Mouse (Mus musculus): ENCODE data around the gene Stat6.

Gene Stat6

GRCm38 (mm10) chr10:127642772-127643552 lies at the start of gene Stat6:
Stat6 (plus strand) TSS chr10:127642986.
- POLR2A ChIA-PET: interaction anchor here in 3 of 4 experiments (0.6 to 4.6 kb wide), 62 partner anchors 9 to 545 kb away, joined by 3 to 57 read pairs (median 5); partner anchors contain the start of genes Nab2 (in 3 of the 3), Lrp1 (in 2 of the 3), Nemp1 (in 2 of the 3) and Atp5b (in 1 of the 3)
- CTCF ChIA-PET: interaction anchor here (0.5 to 3.1 kb wide), 69 partner anchors 8 to 782 kb away, joined by 3 to 37 read pairs (median 5); partner anchors contain the start of genes Lrp1 (in 3 of the 4), Nab2 (in 3 of the 4), Myo1a (in 2 of the 4) and Cnpy2 (in 1 of the 4)

GRCm38 (mm10) chr10:127594405-127594804 lies 48.4 kb upstream of the Stat6 start:
- CTCF ChIA-PET: interaction anchor here in 1 of 4 experiments (2.4 kb wide), 1 partner anchor 28 kb away, joined by 7 read pairs; the partner anchor contains the start of gene Lrp1

GRCm38 (mm10) chr10:127594930-127595715 lies 47.7 kb upstream of the Stat6 start:
- ChIA-PET CTCF (interaction anchor here in 2 of 4 experiments (0.6 to 0.9 kb wide), 3 partner anchors 31 to 82 kb away, joined by 3 read pairs; no protein-coding TSS in a partner anchor), POLR2A (interaction anchor here in 3 of 4 experiments (0.6 to 1.8 kb wide), 7 partner anchors 9 to 35 kb away, joined by 3 to 5 read pairs (median 4); partner anchors contain the start of gene Lrp1 (in 1 of the 3))

More at GRCm38 (mm10) chr10:127594405-127594804, 48.4 kb upstream of the Stat6 start:
- POLR2A ChIA-PET: interaction anchor here in 3 of 4 experiments (0.6 to 1.8 kb wide), 5 partner anchors 10 to 34 kb away, joined by 3 to 4 read pairs (median 4); partner anchors contain the start of gene Lrp1 (in 1 of the 3)

GRCm38 (mm10) chr10:127596321-127596941 lies 46.4 kb upstream of the Stat6 start:
- ChIA-PET CTCF (interaction anchor here in 3 of 4 experiments (0.6 to 1.4 kb wide), 4 partner anchors 20 to 60 kb away, joined by 3 to 7 read pairs (median 3); no protein-coding TSS in a partner anchor), POLR2A (interaction anchor here in 2 of 4 experiments (0.9 to 4.7 kb wide), 6 partner anchors 10 to 25 kb away, joined by 3 to 22 read pairs (median 4); partner anchors contain the start of gene Lrp1 (in 2 of the 2))

- ChIA-PET POLR2A (interaction anchor here in 2 of 4 experiments (1.2 to 4.7 kb wide), 5 partner anchors 9 to 25 kb away, joined by 3 to 22 read pairs (median 6); partner anchors contain the start of gene Lrp1 (in 2 of the 2)), CTCF (interaction anchor here in 2 of 4 experiments (1.3 to 1.4 kb wide), 2 partner anchors 24 to 29 kb away, joined by 3 read pairs; no protein-coding TSS in a partner anchor)
Observed at GRCm38 (mm10) chr10:127597311-127597901, 45.4 kb upstream of the Stat6 start.

GRCm38 (mm10) chr10:127598607-127599006 lies 44.2 kb upstream of the Stat6 start:
- POLR2A ChIA-PET: interaction anchor here in 3 of 4 experiments (0.8 to 4.7 kb wide), 8 partner anchors 11 to 69 kb away, joined by 3 to 23 read pairs (median 3); partner anchors contain the start of genes Lrp1 (in 3 of the 3) and Nab2 (in 1 of the 3)
- CTCF ChIA-PET: interaction anchor here in 3 of 4 experiments (1.0 to 1.4 kb wide), 6 partner anchors 9 to 86 kb away, joined by 3 read pairs; no protein-coding TSS in a partner anchor

GRCm38 (mm10) chr10:127599252-127599651 lies 43.5 kb upstream of the Stat6 start:
- CTCF ChIA-PET: interaction anchor here in 3 of 4 experiments (1.0 to 1.4 kb wide), 6 partner anchors 9 to 86 kb away, joined by 3 read pairs; no protein-coding TSS in a partner anchor
- POLR2A ChIA-PET: interaction anchor here (0.6 to 4.7 kb wide), 10 partner anchors 8 to 69 kb away, joined by 3 to 23 read pairs (median 4); partner anchors contain the start of genes Lrp1 (in 2 of the 4) and Nab2 (in 1 of the 4)

GRCm38 (mm10) chr10:127599779-127600541 lies 42.8 kb upstream of the Stat6 start:
- POLR2A ChIA-PET: interaction anchor here in 3 of 4 experiments (0.6 to 4.7 kb wide), 9 partner anchors 9 to 68 kb away, joined by 3 to 23 read pairs (median 5); partner anchors contain the start of genes Lrp1 (in 1 of the 3) and Nab2 (in 1 of the 3)
- CTCF ChIA-PET: interaction anchor here (0.6 to 1.4 kb wide), 6 partner anchors 10 to 43 kb away, joined by 3 to 4 read pairs (median 3); no protein-coding TSS in a partner anchor

- ChIA-PET CTCF (no interaction called here), POLR2A (interaction anchor here in 1 of 4 experiments (2.9 kb wide), 1 partner anchor 11 kb away, joined by 8 read pairs; no protein-coding TSS in a partner anchor)
Observed at GRCm38 (mm10) chr10:127602194-127602593, 40.6 kb upstream of the Stat6 start.

- CTCF ChIA-PET: interaction anchor here in 3 of 4 experiments (0.6 to 2.1 kb wide), 3 partner anchors 17 to 34 kb away, joined by 3 to 8 read pairs (median 4); partner anchors contain the start of gene Lrp1 (in 1 of the 3)
- POLR2A ChIA-PET: interaction anchor here in 3 of 4 experiments (0.7 to 8.0 kb wide), 8 partner anchors 9 to 39 kb away, joined by 3 to 87 read pairs (median 4); partner anchors contain the start of gene Lrp1 (in 1 of the 3)
Observed at GRCm38 (mm10) chr10:127603437-127604371, 39.1 kb upstream of the Stat6 start.

- CTCF ChIA-PET: interaction anchor here in 2 of 4 experiments (1.0 to 2.1 kb wide), 2 partner anchors 17 to 35 kb away, joined by 4 to 8 read pairs; partner anchors contain the start of gene Lrp1 (in 1 of the 2)
- POLR2A ChIA-PET: interaction anchor here in 3 of 4 experiments (0.7 to 8.0 kb wide), 8 partner anchors 10 to 38 kb away, joined by 3 to 87 read pairs (median 3); partner anchors contain the start of gene Lrp1 (in 1 of the 3)
Observed at GRCm38 (mm10) chr10:127604465-127605250, 38.1 kb upstream of the Stat6 start.

GRCm38 (mm10) chr10:127605251-127605547 lies 37.6 kb upstream of the Stat6 start:
- POLR2A ChIA-PET: interaction anchor here in 2 of 4 experiments (0.6 to 8.0 kb wide), 5 partner anchors 8 to 582 kb away, joined by 3 to 87 read pairs (median 6); partner anchors contain the start of gene Lrp1 (in 1 of the 2)
- CTCF ChIA-PET: interaction anchor here in 1 of 4 experiments (1.2 to 2.1 kb wide), 2 partner anchors 16 to 37 kb away, joined by 3 to 8 read pairs; partner anchors contain the start of gene Lrp1

- ChIA-PET POLR2A (interaction anchor here in 2 of 4 experiments (0.6 to 8.0 kb wide), 7 partner anchors 9 to 582 kb away, joined by 3 to 87 read pairs (median 6); partner anchors contain the start of gene Lrp1 (in 2 of the 2)), CTCF (interaction anchor here in 2 of 4 experiments (0.6 to 1.2 kb wide), 2 partner anchors 37 to 44 kb away, joined by 3 read pairs; no protein-coding TSS in a partner anchor)
Observed at GRCm38 (mm10) chr10:127605756-127606155, 37.0 kb upstream of the Stat6 start.
